Mouse (Mus musculus) CH12.LX (cell line): ENCODE measurements around the gene Poc1b. TPM values are rescaled to one million over a fixed set of nuclear protein-coding genes. Genes with fewer than 3 reads are reported as not detected.

Experiments used
- DNase-seq: peaks from one replicate; pipeline ENCODE4 v3.0.0-alpha.2; 2013; ENCODE audit errors: extremely low read depth
- H3K27ac ChIP-seq: 2 replicates; pipeline ENCODE4 v1.5.1; 2012; ENCODE audit warnings: low read depth, mild to moderate bottlenecking, control low read depth, moderate library complexity; ENCODE audit not compliant: insufficient read depth
- H3K27me3 ChIP-seq: replicated peaks from 2 replicates; pipeline ENCODE3; 2012; ENCODE audit warnings: inconsistent platforms
- H3K36me3 ChIP-seq, 2 experiments: replicated peaks in 1 of 2; 2 replicates each; pipeline versions ENCODE3 to v1.6.1; 2012; ENCODE audit warnings: inconsistent platforms in 1 of 2, low read length in 1 of 2, mild to moderate bottlenecking in 1 of 2, mixed read lengths in 1 of 2, moderate library complexity in 1 of 2; ENCODE audit not compliant: control insufficient read depth in 1 of 2, insufficient read depth in 1 of 2
- H3K4me1 ChIP-seq, 2 experiments: 2 replicates each; pipeline ENCODE4 v1.6.1; 2012; ENCODE audit warnings: inconsistent platforms in 1 of 2, moderate library complexity in 1 of 2; ENCODE audit not compliant: insufficient read depth in 2 of 2, control insufficient read depth in 1 of 2
- H3K4me2 ChIP-seq: 2 replicates; pipeline ENCODE4 v1.6.1; 2012; ENCODE audit warnings: low read depth, mild to moderate bottlenecking, control low read depth; ENCODE audit not compliant: poor library complexity, insufficient read depth, severe bottlenecking
- H3K4me3 ChIP-seq, 3 experiments: fragments of 150-350 bp in 1 of 3; sonication (generic) in 1 of 3; replicated peaks in 1 of 3; 2 replicates each; pipeline versions ENCODE3 to v1.5.1; 2011 to 2012; ENCODE audit warnings: low read depth in 2 of 3, low read length in 2 of 3, mild to moderate bottlenecking in 2 of 3, moderate library complexity in 2 of 3, control low read depth in 1 of 3, improper control_type of control experiment in 1 of 3, inconsistent platforms in 1 of 3, mixed read lengths in 1 of 3; ENCODE audit not compliant: poor library complexity in 1 of 3
- H3K79me2 ChIP-seq: replicated peaks from 2 replicates; pipeline ENCODE4 v1.6.1; 2012; ENCODE audit warnings: mild to moderate bottlenecking, moderate library complexity; ENCODE audit not compliant: control insufficient read depth, poor library complexity, insufficient read depth, severe bottlenecking; ENCODE audit errors: extremely low read depth
- H3K9ac ChIP-seq: 2 replicates; pipeline ENCODE4 v1.6.1; 2012; ENCODE audit warnings: low read depth, mild to moderate bottlenecking, control low read depth, moderate library complexity; ENCODE audit not compliant: insufficient read depth
- H3K9me3 ChIP-seq: replicated peaks from 2 replicates; pipeline ENCODE3; 2012; ENCODE audit warnings: low read length, inconsistent platforms, mixed read lengths
- CHD1 ChIP-seq: IDR thresholded peaks from 2 replicates; pipeline ENCODE4 v1.6.1; 2012; ENCODE audit warnings: low read depth, low read length, improper control_type of control experiment, inconsistent platforms
- ETS1 ChIP-seq: conservative IDR thresholded peaks from 2 replicates; pipeline ENCODE4 v1.6.1; 2012; ENCODE audit warnings: low read depth, mild to moderate bottlenecking, inconsistent platforms, low read length, improper control_type of control experiment, moderate library complexity
- GABPA ChIP-seq: IDR thresholded peaks from 2 replicates; pipeline ENCODE4 v1.6.1; 2012; ENCODE audit warnings: low read depth, low read length, improper control_type of control experiment, inconsistent platforms; ENCODE audit not compliant: insufficient replicate concordance
- IRF4 ChIP-seq: IDR thresholded peaks from 2 replicates; pipeline ENCODE4 v1.6.1; 2014; ENCODE audit warnings: low read depth, mild to moderate bottlenecking, inconsistent platforms, low read length, improper control_type of control experiment
- MAZ ChIP-seq: IDR thresholded peaks from 2 replicates; pipeline ENCODE4 v1.6.1; 2012; ENCODE audit warnings: low read depth, mild to moderate bottlenecking, inconsistent platforms, low read length, improper control_type of control experiment, moderate library complexity
- MXI1 ChIP-seq: IDR thresholded peaks from 2 replicates; pipeline ENCODE4 v1.6.1; 2011; ENCODE audit warnings: mild to moderate bottlenecking, low read depth, low read length, improper control_type of control experiment
- NRF1 ChIP-seq: IDR thresholded peaks from 2 replicates; pipeline ENCODE4 v1.6.1; 2014; ENCODE audit warnings: low read depth, mild to moderate bottlenecking, inconsistent platforms, low read length, improper control_type of control experiment, moderate library complexity
- PAX5 ChIP-seq: IDR thresholded peaks from 2 replicates; pipeline ENCODE4 v1.6.1; 2012; ENCODE audit warnings: low read length, inconsistent platforms, mixed read lengths
- RCOR1 ChIP-seq: conservative IDR thresholded peaks from 2 replicates; pipeline ENCODE4 v1.6.1; 2012; ENCODE audit warnings: low read depth, mild to moderate bottlenecking, inconsistent platforms, low read length, improper control_type of control experiment
- USF1 ChIP-seq: IDR thresholded peaks from 2 replicates; pipeline ENCODE4 v1.6.1; 2014; ENCODE audit warnings: low read depth, mild to moderate bottlenecking, inconsistent platforms, low read length, improper control_type of control experiment
- ZMIZ1 ChIP-seq: IDR thresholded peaks from 2 replicates; pipeline ENCODE4 v1.6.1; 2012; ENCODE audit warnings: low read depth, mild to moderate bottlenecking, inconsistent platforms, low read length, improper control_type of control experiment
- ZNF384 ChIP-seq: IDR thresholded peaks from 2 replicates; pipeline ENCODE4 v1.6.1; 2012; ENCODE audit warnings: low read depth, low read length, improper control_type of control experiment, inconsistent platforms
- dilution Hi-C: fragments of 300-500 bp; cut with MboI; formaldehyde crosslinking; loops from 2 replicates; pipeline ENCODE4 v1.14.3; 2020; ENCODE audit warnings: low sequenced_read_pairs; ENCODE audit not compliant: extremely low pct_unique_long_range_greater_than_20kb, extremely low pct_ligation_motif_present
- in situ Hi-C: fragments of 300-500 bp; cut with MboI; formaldehyde crosslinking; loops from 3 replicates; pipeline ENCODE4 v1.14.3; 2019; ENCODE audit warnings: low sequenced_read_pairs, low pct_ligation_motif_present, low pct_unique_long_range_greater_than_20kb, mixed read lengths
- polyA plus RNA-seq: library from polyadenylated mRNA; unstranded; fragments of >175 nt; gene quantifications from 2 replicates; pipeline ENCODE4 v1.2.1, GENCODE M21; 2012; ENCODE audit warnings: low read depth; ENCODE audit not compliant: insufficient read length
- total RNA-seq, 2 experiments: library from RNA; depleted of rRNA; stranded (reverse); fragments of 300-350 nt in 1 of 2; fragments of >200 nt in 1 of 2; gene quantifications; 2 replicates each; pipeline ENCODE4 v1.2.3; 2012 to 2014

Poc1b gene
- total and polyA plus RNA-seq, 3 experiments = 3.8 to 18.2 (median 5.6) TPM

- H3K4me3 ChIP-seq = no peak overlapping the region
- no peak for DNase-seq
- H3K9me3 ChIP-seq = no peaks in the 10 kb centered on the region
- H3K79me2 ChIP-seq = no peaks in the 10 kb centered on the region
- TF ChIP-seq MXI1 (no peak), IRF4 (no peak), CHD1 (no peak), ZNF384 (no peak), PAX5 (no peak), MAZ (no peak), RCOR1 (no peak), ZMIZ1 (no peak), GABPA (no peak), ETS1 (no peak), USF1 (no peak)
- dilution Hi-C loops = no loop called here
- no peaks in the 10 kb centered on the region for H3K27me3 ChIP-seq
- no peak overlapping the region for H3K9ac ChIP-seq
- no peak overlapping the region for H3K4me2 ChIP-seq
- in situ Hi-C loops = no loop called here
- peaks cover 2 to 20% of the 10 kb centered on the region in 2 experiments; a peak in 3 of 4 replicates for H3K4me1 ChIP-seq
- peaks cover 0 to 25% of the 10 kb centered on the region in 2 experiments for H3K36me3 ChIP-seq
- no peak overlapping the region for H3K27ac ChIP-seq
These were observed 9.4 kb downstream of the Poc1b start for GRCm38 (mm10) chr10:99116237-99116632.

GRCm38 (mm10) chr10:99116650-99117615 is 10.1 kb downstream of the Poc1b start:
- no peak for DNase-seq

More at GRCm38 (mm10) chr10:99116650-99117615, 10.1 kb downstream of the Poc1b start:
- Histone ChIP-seq H3K4me2 (no peak overlapping the region), H3K79me2 (no peaks in the 10 kb centered on the region), H3K27ac (no peak overlapping the region), H3K4me3 (no peak overlapping the region), H3K36me3 (peaks cover 0 to 23% of the 10 kb centered on the region in 2 experiments), H3K9ac (no peak overlapping the region), H3K4me1 (peaks cover 0 to 13% of the 10 kb centered on the region in 2 experiments; a peak in 1 of 4 replicates)
- in situ Hi-C loops = no loop called here
- dilution Hi-C loops = no loop called here
- TF ChIP-seq NRF1 = no peak
- TF ChIP-seq, all 38 proteins: peak for 0
- no peaks in the 10 kb centered on the region for H3K27me3 ChIP-seq
- H3K9me3 ChIP-seq = no peaks in the 10 kb centered on the region
